Mouse (Mus musculus) ovary, adult 18-20 months (tissue): Measurements from ENCODE around the gene Arel1.
A peak's percentile ranks its signal among the peaks of the same experiment; 100 is the strongest.

ENCODE experiments used
- DNase-seq: peaks from one replicate; pipeline ENCODE4 v3.0.0; 2022; ENCODE audit warnings: low spot score, mixed read lengths

The Arel1 gene

GRCm38 (mm10) chr12:84907024-84907626 lies 63.6 kb downstream of the Arel1 start:
- no peak for DNase-seq

- DNase-seq, result no peak
Measured at GRCm38 (mm10) chr12:84904399-84904798, 66.3 kb downstream of the Arel1 start.

GRCm38 (mm10) chr12:84900317-84900716 lies 70.4 kb downstream of the Arel1 start:
- DNase-seq, result no peak

DNA sequence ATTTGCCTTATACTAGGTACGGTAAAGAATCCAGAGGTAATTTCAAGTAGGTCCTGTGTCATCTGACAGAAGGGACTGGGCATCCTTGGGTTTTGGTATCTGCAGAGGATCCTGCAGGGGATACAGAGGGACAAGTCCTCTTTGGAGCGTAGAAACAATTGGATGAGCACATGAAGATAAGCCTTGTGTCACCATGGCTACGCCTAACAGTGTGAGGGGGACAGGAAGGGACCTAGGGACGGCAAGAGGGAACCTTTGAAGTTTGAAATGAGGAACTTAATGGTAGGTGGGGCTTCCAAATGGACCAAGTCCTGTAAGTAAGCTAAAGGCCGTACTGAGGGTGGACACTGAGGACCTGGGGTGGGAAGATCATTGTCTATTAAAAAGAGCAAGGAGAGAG lies 73.4 kb downstream of the Arel1 start:
- DNase-seq, result no peak

DNA sequence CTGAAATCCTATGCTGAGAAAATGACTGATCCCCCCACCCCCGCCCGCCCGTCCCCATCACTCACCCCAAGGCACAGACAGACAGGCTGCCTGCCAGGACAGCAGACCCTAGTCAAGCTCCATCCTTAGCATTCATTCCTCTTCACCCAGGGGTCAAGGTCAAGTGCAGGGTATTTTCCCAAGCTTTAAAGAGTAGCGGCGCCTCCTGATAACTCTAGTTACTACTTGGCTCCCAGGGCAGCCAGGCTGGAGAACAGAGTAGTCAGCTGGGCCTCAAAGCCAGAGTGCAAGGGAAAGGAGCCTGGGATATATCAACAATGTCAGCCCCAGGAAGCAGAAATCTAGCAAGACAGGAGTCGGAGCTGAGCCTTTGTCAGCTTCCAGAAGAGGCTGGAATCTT lies 74.5 kb downstream of the Arel1 start:
- DNase-seq, result no peak

- no peak for DNase-seq
Measured at GRCm38 (mm10) chr12:84893648-84894628, 76.8 kb downstream of the Arel1 start.

- DNase-seq, result no peak
Measured at GRCm38 (mm10) chr12:84890289-84890688, 80.4 kb downstream of the Arel1 start.

GRCm38 (mm10) chr12:84885107-84885876 lies 85.4 kb downstream of the Arel1 start:
- no peak for DNase-seq

DNA sequence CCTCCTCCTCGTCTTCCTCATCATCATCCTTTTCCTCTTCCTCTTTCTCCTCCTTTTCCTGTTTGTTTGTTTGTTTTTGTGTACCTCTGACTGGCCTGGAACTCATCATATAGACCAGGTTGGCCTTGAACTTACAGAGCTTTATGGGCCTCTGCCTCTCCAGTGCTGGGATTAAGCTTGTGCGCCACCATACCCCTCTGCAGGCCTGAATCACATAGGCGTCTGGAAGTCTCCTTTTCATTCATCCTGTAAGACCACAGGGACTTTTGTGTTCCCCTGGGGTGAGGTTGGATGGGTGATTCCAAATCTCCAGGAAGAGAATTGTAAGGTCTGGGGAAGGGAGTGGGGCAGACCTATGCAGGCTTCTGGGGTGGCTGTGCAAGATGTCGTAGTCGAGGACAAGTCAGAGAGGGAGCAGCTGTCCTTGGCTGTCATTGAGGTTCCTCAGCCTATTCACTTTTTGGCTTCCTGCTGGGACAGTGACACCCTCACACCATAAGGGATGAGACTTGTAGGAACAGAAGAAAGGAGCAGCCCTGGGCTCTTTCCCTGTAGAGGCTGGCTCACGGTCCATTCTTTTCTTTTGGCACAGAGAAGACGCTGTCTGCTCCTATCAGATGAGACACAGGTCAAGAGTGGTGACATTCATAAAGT lies 86.2 kb downstream of the Arel1 start:
- no peak for DNase-seq

GRCm38 (mm10) chr12:84882796-84883195 lies 87.9 kb downstream of the Arel1 start:
- DNase-seq, result no peak

GRCm38 (mm10) chr12:84880091-84880490 lies 90.6 kb downstream of the Arel1 start:
- no peak for DNase-seq

DNA sequence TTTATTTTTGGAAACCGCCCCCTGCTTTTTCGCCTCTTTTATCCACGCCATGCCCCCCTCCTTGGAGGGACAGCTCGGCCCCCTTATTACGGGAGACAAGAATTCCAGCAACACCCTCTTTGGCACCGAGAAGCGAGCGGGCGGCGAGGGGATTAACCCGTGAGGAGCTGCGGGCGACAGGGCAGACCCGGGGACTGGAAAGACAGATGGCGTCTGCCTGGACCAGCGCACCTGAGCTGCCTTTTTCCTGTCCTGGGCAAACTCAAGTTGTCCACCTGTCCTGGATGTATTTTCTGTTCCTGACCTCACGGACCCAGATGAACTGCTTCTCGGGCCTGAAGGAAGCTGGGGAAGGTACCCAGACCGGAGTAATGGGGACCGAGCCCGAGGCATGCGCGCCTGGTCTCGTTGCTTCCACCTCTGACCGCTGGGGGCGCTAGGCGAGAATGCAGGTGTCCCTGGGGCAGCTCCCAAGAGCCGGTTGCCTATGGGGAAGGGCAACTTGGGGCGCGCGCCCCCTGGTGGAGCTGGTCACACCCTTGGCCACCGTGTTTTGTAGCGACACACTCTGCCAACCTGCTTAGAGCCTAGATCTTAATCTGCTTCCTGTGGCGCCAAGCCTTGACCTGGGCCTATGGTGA lies 94.1 kb downstream of the Arel1 start, which contains the start of gene Ltbp2:
TSS of gene Ltbp2 (minus strand) at position 52 of the 641 bp plus-strand sequence.
- DNase-seq, result peak; percentile 56

- no peak for DNase-seq
Measured at GRCm38 (mm10) chr12:84875761-84876480, 94.8 kb downstream of the Arel1 start.

GRCm38 (mm10) chr12:84873434-84873833 lies 97.3 kb downstream of the Arel1 start:
- no peak for DNase-seq

DNA sequence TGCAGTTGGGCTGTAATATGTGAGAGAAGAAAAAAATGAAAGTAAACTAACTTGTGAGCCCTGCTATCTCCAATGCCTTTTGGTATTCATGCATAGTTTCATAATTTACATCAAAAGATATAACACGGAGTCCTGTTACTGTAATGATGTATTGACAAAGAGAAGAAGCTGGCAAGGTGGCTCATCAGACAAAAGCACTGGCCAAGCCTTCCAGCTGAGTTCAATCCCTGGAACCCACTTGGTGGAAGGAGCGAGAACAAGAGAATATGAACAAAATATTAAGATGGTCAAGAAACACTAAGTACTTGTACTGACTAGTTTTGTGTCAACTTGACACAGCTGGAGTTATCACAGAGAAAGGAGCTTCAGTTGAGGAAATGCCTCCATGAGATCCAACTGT lies 98.4 kb downstream of the Arel1 start:
- DNase-seq, result no peak
